Mouse (Mus musculus) stomach, embryonic 16.5 days (tissue): ENCODE data around the gene Crygd. TPM values are rescaled to one million over a fixed set of nuclear protein-coding genes. Genes with fewer than 3 reads are reported as not detected.
"Not testable (repeated sequence)": the region's sequence is repeated elsewhere in the genome, so short reads cannot be mapped to it uniquely, and the experiment has no call there.

Experiments used
- ATAC-seq: fragments of 200-750 bp; cut with Nextera tagmentation; 2 replicates; pipeline ENCODE4 v1.8.0; 2017; ENCODE audit warnings: moderate number of reproducible peaks, moderate TSS enrichment; ENCODE audit not compliant: insufficient read depth, low FRiP score
- H3K27ac ChIP-seq: fragments of 300-500 bp; sonication (generic); 2 replicates; pipeline ENCODE4 v1.5.1; 2014; ENCODE audit warnings: low read length
- H3K27me3 ChIP-seq: fragments of 300-500 bp; sonication (generic); 2 replicates; pipeline ENCODE4 v1.6.1; 2014; ENCODE audit warnings: low read length, control low read depth, mixed read lengths; ENCODE audit not compliant: control insufficient read depth, insufficient read depth
- H3K36me3 ChIP-seq: fragments of 300-500 bp; sonication (generic); 2 replicates; pipeline ENCODE4 v1.6.1; 2014; ENCODE audit warnings: low read length; ENCODE audit not compliant: control insufficient read depth, insufficient read depth
- H3K4me1 ChIP-seq: fragments of 300-500 bp; sonication (generic); 2 replicates; pipeline ENCODE4 v1.6.1; 2014; ENCODE audit warnings: low read length, control low read depth, mixed read lengths; ENCODE audit not compliant: control insufficient read depth, insufficient read depth
- H3K4me2 ChIP-seq: fragments of 300-500 bp; sonication (generic); 2 replicates; pipeline ENCODE4 v1.6.1; 2014; ENCODE audit warnings: low read depth, low read length, mixed read lengths
- H3K4me3 ChIP-seq: fragments of 300-500 bp; sonication (generic); replicated peaks from 2 replicates; pipeline ENCODE4 v1.5.1; 2014; ENCODE audit warnings: mild to moderate bottlenecking, low read length
- H3K9ac ChIP-seq: fragments of 300-500 bp; sonication (generic); 2 replicates; pipeline ENCODE4 v1.6.1; 2014; ENCODE audit warnings: low read length
- H3K9me3 ChIP-seq: fragments of 300-500 bp; sonication (generic); replicated peaks from 2 replicates; pipeline ENCODE4 v1.6.1; 2016; ENCODE audit warnings: low read length, control low read depth; ENCODE audit not compliant: control insufficient read depth
- WGBS: fragments of 180-500 bp; shearing (Covaris S2); extraction: QIAGEN DNeasy Blood & Tissue Kit; methylation state at CpG from one replicate; pipeline ENCODE4 v1.1.7; 2014; 5-methylcytosine and 5-hydroxymethylcytosine counted together
- polyA plus RNA-seq: library from polyadenylated mRNA; unstranded; fragments of >200 nt; fragmentation: Nextera tagmentation; extraction: Ambion mirVana; gene quantifications from 2 replicates; pipeline ENCODE4 v1.2.1, GENCODE M21; 2015

Gene Crygd
- polyA plus RNA-seq, 1 experiment from 2014 or later, result not detected

DNA sequence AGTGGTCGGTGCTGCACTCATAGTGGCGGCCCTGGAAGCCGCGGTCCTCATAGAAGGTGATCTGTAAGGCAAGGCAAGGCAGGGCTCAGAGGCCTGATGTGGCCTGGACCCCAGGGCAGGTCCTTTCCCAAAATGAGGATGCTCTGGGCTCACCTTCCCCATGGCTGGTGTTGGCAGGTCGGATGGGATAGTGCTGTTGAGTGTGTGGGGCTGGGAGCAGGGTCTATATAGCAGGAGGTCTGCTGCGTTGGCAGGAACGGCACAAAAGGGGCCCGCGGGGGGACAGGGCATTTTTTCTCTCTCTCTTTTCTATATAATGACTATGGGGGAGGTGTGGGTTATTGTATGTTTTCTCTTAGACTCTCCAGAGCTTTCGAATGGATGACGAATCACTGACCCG lies 12.3 kb downstream of the Crygd start, which contains the start of gene Cryge:
TSS of gene Cryge (minus strand) at position 198 of the 400 bp plus-strand sequence.
- not testable (repeated sequence) for H3K27ac ChIP-seq, H3K4me3 ChIP-seq, H3K4me1 ChIP-seq, H3K27me3 ChIP-seq, H3K4me2 ChIP-seq, H3K9me3 ChIP-seq, H3K36me3 ChIP-seq, H3K9ac ChIP-seq, ATAC-seq
- WGBS, result 53% methylated on average over 10 of the region's 12 CpGs

DNA sequence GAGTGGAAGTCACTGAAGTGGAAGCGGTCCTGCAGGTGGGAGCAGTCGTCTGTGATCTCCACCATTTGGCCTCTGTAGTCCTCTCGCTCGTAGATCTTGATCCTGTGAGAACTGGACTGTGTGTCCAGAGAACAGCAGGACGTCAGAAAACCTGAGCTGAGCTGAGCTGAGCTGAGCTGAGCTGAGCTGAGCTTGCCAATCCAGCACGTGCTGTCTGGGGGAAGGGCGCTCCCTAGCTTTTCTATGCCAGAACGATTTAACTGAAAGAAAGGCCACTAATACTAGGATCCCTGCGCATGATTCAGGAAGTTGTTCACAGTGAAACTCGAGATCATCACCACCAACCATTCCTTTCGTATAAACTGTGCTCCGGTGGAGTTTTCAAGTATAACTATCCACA lies 14.5 kb downstream of the Crygd start:
- Histone ChIP-seq H3K27me3 (no peaks in the 10 kb centered on the region), H3K9ac (no peak overlapping the region), H3K9me3 (no peaks in the 10 kb centered on the region), H3K4me1 (no peaks in the 10 kb centered on the region), H3K4me3 (no peak overlapping the region), H3K27ac (no peak overlapping the region), H3K4me2 (no peak overlapping the region), H3K36me3 (no peaks in the 10 kb centered on the region)
- WGBS, result 56% methylated on average over 12 of the region's 12 CpGs
- no peak for ATAC-seq

DNA sequence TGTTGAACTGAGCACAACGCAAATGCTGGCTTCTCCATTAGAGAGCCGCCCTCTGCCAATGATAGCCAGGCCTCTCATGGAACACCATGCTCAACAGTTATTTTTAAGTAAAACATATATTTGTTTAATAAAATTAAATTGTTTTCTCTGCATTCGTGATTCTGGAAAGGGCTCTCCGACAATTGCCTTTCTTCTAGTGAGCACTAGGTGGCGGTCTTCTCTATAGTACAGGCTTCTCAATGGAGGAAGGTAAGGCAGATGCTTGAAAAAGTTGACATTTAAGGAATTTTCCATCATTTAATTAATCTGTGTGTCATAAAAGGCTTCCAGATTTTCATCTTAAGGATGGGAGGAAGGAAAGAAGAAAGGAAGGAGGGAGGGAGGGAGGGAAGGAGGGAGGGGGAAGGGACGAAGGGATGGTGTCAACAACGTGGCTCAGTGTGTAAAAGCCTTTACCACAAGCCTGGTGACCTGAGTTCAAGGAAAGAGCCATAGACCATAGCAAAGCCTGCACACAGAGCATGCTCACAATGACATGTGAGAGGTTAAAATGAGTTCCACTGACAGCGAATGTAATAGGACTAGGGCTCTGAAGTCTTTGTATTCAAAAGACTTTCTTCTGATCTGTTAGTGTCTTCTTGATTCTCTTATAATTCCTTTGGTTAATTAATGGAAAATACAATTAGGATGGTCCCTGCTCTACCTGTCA lies 16.7 kb downstream of the Crygd start:
- Histone ChIP-seq H3K27me3 (no peaks in the 10 kb centered on the region), H3K27ac (no peak overlapping the region), H3K9ac (no peak overlapping the region), H3K4me3 (no peak overlapping the region), H3K9me3 (no peaks in the 10 kb centered on the region), H3K4me1 (no peaks in the 10 kb centered on the region), H3K4me2 (no peak overlapping the region), H3K36me3 (no peaks in the 10 kb centered on the region)
- 35% methylated on average over 8 of the region's 8 CpGs for WGBS
- ATAC-seq, result no peak

DNA sequence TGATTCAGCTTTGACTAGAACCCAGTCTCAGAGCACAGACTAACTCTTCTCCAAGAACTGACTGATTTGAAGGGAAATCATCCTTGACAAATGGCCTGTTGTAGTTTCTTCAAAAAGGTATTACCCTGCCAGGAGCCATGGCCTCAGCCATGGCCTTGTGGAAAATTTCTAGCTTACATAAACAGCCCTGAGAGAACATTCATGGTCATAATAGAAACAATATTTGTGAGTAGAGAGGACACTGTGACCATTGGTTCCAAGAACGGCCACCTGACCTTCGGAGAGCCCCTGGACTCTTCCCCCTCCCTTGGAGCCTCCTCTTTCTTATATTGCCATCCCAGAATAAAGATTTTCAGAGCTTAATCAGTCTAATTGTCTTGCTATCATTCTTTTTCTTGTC lies 19.8 kb downstream of the Crygd start:
- Histone ChIP-seq H3K27ac (no peak overlapping the region), H3K9me3 (no peaks in the 10 kb centered on the region), H3K36me3 (no peaks in the 10 kb centered on the region), H3K4me2 (no peak overlapping the region), H3K9ac (no peak overlapping the region), H3K27me3 (no peaks in the 10 kb centered on the region), H3K4me3 (no peak overlapping the region), H3K4me1 (no peaks in the 10 kb centered on the region)
- no peak for ATAC-seq
- 77% methylated on average over 2 of the region's 2 CpGs for WGBS

DNA sequence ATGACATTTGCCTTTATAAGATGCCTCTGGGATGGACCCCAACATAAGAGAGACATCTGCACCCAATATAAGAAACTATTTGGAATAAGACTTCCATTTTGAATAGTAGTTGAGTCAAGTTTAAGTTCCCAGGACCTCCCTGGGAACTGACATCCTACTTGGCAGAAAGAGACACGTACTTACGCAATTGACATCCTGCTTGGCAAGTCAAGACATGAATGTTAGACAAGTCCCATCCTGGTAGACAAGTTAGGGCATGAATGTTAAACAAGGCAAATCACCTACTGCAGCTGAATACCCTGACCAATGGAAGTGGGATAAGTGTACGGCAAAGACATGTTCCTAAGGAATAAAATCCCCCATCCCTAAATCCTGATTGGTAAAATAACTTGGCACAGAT lies 21.4 kb downstream of the Crygd start:
- Histone ChIP-seq H3K4me2 (no peak overlapping the region), H3K36me3 (no peaks in the 10 kb centered on the region), H3K4me3 (no peak overlapping the region), H3K9ac (no peak overlapping the region), H3K4me1 (no peaks in the 10 kb centered on the region), H3K27me3 (no peaks in the 10 kb centered on the region), H3K27ac (no peak overlapping the region), H3K9me3 (no peaks in the 10 kb centered on the region)
- ATAC-seq, result no peak
- WGBS, result 93% methylated on average over 3 of the region's 3 CpGs

DNA sequence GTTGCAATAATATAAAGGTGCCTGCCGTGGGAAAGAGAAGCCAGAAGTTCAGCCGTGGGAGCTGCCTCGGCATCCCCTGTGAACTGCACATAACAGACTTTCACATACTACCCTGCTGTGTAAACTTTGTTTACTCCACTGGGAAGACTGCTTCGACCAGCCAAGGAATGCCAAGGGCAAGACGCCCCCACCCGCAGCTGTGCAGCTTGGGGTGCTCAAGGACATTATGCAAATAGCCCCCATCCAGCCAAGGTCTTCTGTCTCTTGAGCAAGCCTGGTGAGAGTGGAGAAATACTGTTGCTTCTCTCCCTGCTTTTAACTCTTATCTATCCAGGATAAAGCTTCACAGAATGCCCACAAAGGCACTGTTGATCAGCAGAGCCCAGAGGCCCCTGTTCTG lies 22.4 kb downstream of the Crygd start:
- WGBS, result 58% methylated on average over 6 of the region's 6 CpGs
- H3K4me2 ChIP-seq, result no peak overlapping the region
- H3K36me3 ChIP-seq, result no peaks in the 10 kb centered on the region
- H3K4me1 ChIP-seq, result no peaks in the 10 kb centered on the region
- no peak overlapping the region for H3K27ac ChIP-seq
- H3K4me3 ChIP-seq, result no peak overlapping the region
- H3K9ac ChIP-seq, result no peak overlapping the region
- ATAC-seq, result no peak
- no peaks in the 10 kb centered on the region for H3K27me3 ChIP-seq
- no peaks in the 10 kb centered on the region for H3K9me3 ChIP-seq

DNA sequence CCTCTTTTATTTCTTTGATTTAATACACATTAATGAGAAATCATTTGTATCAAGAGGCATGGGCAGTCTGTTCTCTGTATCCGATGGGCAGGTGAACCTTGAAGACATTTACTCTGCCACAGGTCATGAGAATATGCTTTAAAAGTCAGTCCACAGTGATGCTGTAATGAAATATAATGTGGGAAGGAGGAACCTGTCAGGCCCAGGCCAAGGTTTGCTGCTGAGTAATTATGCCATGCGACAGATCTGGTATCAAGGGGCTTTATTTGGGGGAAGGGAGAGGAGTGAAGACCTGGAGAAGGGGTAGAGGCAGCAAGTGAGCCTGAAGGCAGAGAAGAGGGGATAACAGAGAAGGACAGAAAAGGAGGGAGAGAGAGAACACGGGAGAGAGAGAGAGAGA lies 23.6 kb downstream of the Crygd start:
- Histone ChIP-seq H3K4me1 (no peaks in the 10 kb centered on the region), H3K36me3 (no peaks in the 10 kb centered on the region), H3K27ac (no peak overlapping the region), H3K9me3 (no peaks in the 10 kb centered on the region), H3K9ac (no peak overlapping the region), H3K27me3 (no peaks in the 10 kb centered on the region), H3K4me3 (no peak overlapping the region), H3K4me2 (no peak overlapping the region)
- ATAC-seq, result no peak
- 64% methylated on average over 3 of the region's 3 CpGs for WGBS

DNA sequence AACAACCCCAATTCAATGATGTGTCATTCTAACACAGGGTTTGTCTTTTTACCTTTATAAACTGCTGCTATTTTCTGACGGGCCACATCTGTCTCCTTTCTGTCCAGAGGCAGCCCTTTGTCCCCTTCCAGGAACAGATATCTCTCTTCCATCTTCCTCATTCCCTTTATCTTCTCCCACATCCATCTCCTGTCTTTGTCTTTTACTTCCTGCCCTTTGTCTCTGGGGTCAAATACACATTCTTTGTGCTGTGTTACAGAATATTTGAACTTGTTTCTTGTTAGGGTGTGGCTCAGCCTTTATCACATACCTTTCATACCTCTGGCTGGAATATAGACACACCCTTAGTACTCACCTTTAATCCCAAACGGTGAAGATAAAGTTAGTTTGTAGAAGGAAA lies 25.7 kb downstream of the Crygd start:
- H3K36me3 ChIP-seq, result no peaks in the 10 kb centered on the region
- ATAC-seq, result no peak
- H3K4me2 ChIP-seq, result no peak overlapping the region
- H3K27me3 ChIP-seq, result no peaks in the 10 kb centered on the region
- no peaks in the 10 kb centered on the region for H3K9me3 ChIP-seq
- 50% methylated on average over 2 of the region's 2 CpGs for WGBS
- no peak overlapping the region for H3K9ac ChIP-seq
- no peaks in the 10 kb centered on the region for H3K4me1 ChIP-seq
- H3K4me3 ChIP-seq, result no peak overlapping the region
- H3K27ac ChIP-seq, result no peak overlapping the region

DNA sequence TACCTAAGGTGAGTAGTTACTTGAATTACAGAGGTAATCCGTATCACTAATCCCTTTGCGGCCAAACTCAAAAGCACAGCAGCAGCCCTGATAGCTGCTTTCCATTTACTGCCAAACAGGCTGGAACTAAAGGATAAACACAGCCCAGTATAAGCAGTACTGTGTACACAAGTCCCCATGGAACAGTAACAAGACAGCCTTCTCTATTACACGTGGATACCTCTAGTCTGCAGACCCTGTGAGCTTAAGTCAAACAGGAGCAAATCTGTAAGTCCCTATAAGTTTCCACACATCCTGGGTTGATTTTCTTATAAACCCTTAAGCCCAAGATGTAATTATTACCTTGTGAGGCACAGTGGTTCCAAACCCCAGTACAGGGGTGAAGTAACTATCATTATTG lies 27.7 kb downstream of the Crygd start:
- Histone ChIP-seq H3K9me3 (no peaks in the 10 kb centered on the region), H3K27ac (no peak overlapping the region), H3K27me3 (no peaks in the 10 kb centered on the region), H3K4me3 (no peak overlapping the region), H3K4me2 (no peak overlapping the region), H3K9ac (no peak overlapping the region), H3K4me1 (no peaks in the 10 kb centered on the region), H3K36me3 (no peaks in the 10 kb centered on the region)
- 17% methylated on average over 3 of the region's 3 CpGs for WGBS
- ATAC-seq, result no peak
